Mouse (Mus musculus) erythroblast, embryonic 14.5 days (primary cell): Measurements from ENCODE around the gene Il23a.

Source experiments
- GATA1 ChIP-seq: IDR thresholded peaks from 2 replicates; pipeline ENCODE4 v1.6.1; 2012; ENCODE audit warnings: low read length, inconsistent platforms, mixed read lengths
- TAL1 ChIP-seq: IDR thresholded peaks from 3 replicates; pipeline ENCODE4 v1.6.1; 2012; ENCODE audit warnings: low read length, inconsistent platforms, mixed read lengths

- TF ChIP-seq GATA1 (no peak), TAL1 (no peak)
Observed at GRCm38 (mm10) chr10:128338948-128339347, 40.4 kb upstream of the Il23a start.
